Mouse (Mus musculus): ENCODE results near the gene Amtn. TPM values are rescaled to one million over a fixed set of nuclear protein-coding genes. Genes with fewer than 3 reads are reported as not detected.

The Amtn gene
- polyA plus RNA-seq (2015; fragmentation: Nextera tagmentation; extraction: Ambion mirVana), result not detected in 2 replicates

DNA sequence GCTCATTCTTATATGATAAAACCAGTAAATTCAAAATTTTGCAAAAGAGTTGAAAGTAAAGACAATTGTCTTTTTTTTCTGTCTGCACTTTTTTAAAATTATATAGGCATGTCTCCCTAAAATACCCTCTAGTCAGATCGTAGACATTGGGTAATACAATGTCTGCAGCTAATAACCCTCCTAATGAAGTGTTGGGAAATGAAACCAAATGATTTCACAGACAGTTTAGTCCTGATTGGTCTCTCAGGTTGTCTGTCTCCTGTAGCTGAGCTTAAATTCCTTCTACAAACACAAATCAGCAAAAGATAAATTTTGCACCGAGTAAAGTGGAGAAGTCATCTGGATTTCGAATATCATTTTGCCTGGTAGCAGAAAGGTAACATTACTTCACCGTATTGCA is at the start of gene Amtn:
Gene Amtn (plus strand): TSS at position 301 of the 400 bp plus-strand sequence.

Other genes with a start within 250 kb of the Amtn start
- gene Gm11115, start 222.0 kb upstream of the Amtn start, polyA plus RNA-seq (2015; fragmentation: Nextera tagmentation; extraction: Ambion mirVana), result not detected in 2 replicates
- not detected in 2 replicates for gene Gm7714, start 107.2 kb upstream of the Amtn start, polyA plus RNA-seq (2015; fragmentation: Nextera tagmentation; extraction: Ambion mirVana)
- gene Prol1, start 58.8 kb upstream of the Amtn start, polyA plus RNA-seq (2015; fragmentation: Nextera tagmentation; extraction: Ambion mirVana), result not detected in 2 replicates
- gene Ambn, start 79.9 kb downstream of the Amtn start, polyA plus RNA-seq (2015; fragmentation: Nextera tagmentation; extraction: Ambion mirVana), result not detected in 2 replicates
- gene Enam, start 111.9 kb downstream of the Amtn start, polyA plus RNA-seq (2015; fragmentation: Nextera tagmentation; extraction: Ambion mirVana), result not detected in 2 replicates
- gene Jchain, start 151.8 kb downstream of the Amtn start, polyA plus RNA-seq (2015; fragmentation: Nextera tagmentation; extraction: Ambion mirVana), result 0.15 and 0.39 TPM in 2 replicates
- 38.0 and 43.7 TPM in 2 replicates for gene Utp3, start 178.4 kb downstream of the Amtn start, polyA plus RNA-seq (2015; fragmentation: Nextera tagmentation; extraction: Ambion mirVana)
- 165 and 171 TPM in 2 replicates for gene Rufy3, start 188.9 kb downstream of the Amtn start, polyA plus RNA-seq (2015; fragmentation: Nextera tagmentation; extraction: Ambion mirVana)

Measured in neural tube, postnatal 0 days (tissue).